Mouse (Mus musculus) splenic B cell, adult 2 months (primary cell): ENCODE results near the gene Carm1.
"Not testable (repeated sequence)": the region's sequence is repeated elsewhere in the genome, so short reads cannot be mapped to it uniquely, and the experiment has no call there.

Experiments
- DNase-seq: peaks from one replicate; pipeline ENCODE4 v3.0.0-alpha.2; 2011; ENCODE audit warnings: low read depth, low spot score
- H3K27me3 ChIP-seq: 2 replicates; pipeline ENCODE4 v1.6.1; 2012; ENCODE audit warnings: mild to moderate bottlenecking, low read length, moderate library complexity, mixed read lengths; ENCODE audit not compliant: control insufficient read depth, poor library complexity, insufficient read depth, severe bottlenecking
- H3K36me3 ChIP-seq: 2 replicates; pipeline ENCODE4 v1.6.1; 2012; ENCODE audit warnings: mild to moderate bottlenecking, low read length, moderate library complexity, mixed read lengths; ENCODE audit not compliant: control insufficient read depth, poor library complexity, insufficient read depth, severe bottlenecking

Carm1 gene

GRCm38 (mm10) chr9:21546789-21547074 lies at the start of gene Carm1:
Carm1 (plus strand) TSS chr9:21546894.
- Histone ChIP-seq H3K36me3 (peaks cover 4% of the 10 kb centered on the region; the same call in 1 of the 2 replicates), H3K27me3 (no peaks in the 10 kb centered on the region)
- DNase-seq = no peak

GRCm38 (mm10) chr9:21497050-21497542 lies 49.6 kb upstream of the Carm1 start:
- DNase-seq = no peak
- peaks cover 18% of the 10 kb centered on the region for H3K36me3 ChIP-seq
- no peaks in the 10 kb centered on the region for H3K27me3 ChIP-seq

DNA sequence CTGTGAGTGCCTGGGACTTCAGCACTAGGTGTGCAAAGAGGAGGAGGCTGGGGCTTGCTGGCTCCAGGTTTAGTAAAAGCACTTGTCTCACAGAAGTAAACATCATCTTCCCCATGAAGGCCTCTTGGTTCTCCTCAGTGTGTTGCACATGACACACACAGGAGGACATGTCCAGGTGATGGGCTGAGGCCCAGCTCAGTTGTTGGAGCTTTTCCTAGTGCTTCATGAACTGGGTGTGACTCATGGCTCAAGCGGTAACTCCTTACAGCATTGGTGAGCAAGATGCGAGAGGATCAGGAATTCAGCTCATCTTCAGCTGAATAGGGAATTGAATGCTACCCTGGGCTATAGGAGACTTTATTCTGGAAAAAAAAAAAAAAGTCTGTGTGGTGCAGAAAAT lies 49.0 kb upstream of the Carm1 start:
- H3K27me3 ChIP-seq = no peaks in the 10 kb centered on the region
- peaks cover 18% of the 10 kb centered on the region for H3K36me3 ChIP-seq
- no peak for DNase-seq

DNA sequence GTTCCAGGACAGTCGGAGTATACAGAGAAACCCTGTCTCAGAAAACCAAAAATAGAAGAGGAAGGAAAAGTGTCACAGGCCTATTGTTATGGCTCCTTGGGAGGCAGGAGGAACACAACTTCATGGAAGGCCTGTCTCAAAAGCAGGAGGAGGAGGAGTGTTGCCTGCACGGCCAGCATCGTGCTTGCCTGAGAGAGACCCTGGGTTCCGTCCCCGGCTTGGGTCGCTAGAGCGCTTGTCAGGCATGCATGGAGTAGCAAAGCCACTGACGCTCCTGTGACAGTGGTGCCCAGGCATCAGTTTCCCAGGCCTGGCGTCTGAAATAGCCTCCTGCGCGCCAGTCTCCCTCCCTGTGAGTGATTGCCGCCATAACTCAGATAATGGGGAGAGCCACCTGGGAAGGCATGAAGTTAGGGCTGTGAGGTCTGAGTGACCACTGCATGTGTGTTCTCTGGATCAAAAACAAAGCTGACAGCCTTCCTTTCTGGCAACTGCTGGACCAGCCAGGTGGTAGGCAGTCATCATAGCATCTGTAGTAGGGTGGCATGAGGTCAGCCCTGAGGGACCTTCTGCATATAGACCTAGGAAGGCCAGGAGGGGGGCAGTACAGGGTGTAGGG lies 48.3 kb upstream of the Carm1 start:
- Histone ChIP-seq H3K27me3 (no peaks in the 10 kb centered on the region), H3K36me3 (peaks cover 18% of the 10 kb centered on the region)
- DNase-seq = no peak

DNA sequence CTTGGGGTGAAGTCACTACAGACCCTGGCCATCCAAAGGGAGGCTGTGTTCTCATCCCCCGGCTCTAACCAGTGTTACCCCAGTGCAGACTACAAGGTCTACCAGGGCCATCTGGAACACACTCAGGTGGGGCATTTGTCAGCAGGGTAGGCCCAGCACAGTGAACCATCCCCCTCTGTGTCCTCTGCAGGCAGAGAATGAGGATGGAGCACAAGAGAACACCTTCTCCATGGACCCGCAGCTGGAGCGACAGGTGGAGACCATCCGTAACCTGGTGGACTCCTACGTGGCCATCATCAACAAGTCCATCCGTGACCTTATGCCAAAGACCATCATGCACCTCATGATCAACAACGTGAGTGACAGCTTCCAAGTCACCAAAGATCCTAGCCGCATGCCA lies 43.3 kb upstream of the Carm1 start:
- DNase-seq = no peak

DNA sequence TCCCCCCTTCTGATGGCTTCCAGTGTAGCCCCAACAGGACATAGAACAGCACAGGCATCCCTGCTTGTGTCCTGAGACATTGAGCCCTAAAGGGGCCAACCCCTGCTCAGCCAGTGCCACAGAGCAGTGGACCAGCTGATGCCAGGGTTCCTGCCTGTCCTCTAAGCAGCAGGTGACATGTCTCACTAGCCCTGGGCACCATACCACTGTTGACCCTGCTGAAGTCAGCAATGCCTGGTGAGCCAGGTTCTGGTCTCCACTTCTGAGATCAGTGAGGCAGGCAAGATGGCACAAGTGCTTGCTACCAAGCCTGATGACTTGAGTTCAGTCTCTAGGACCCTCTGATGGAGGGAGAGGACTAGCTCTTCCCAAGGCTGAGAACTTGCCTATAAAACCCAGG lies 40.9 kb upstream of the Carm1 start:
- Histone ChIP-seq H3K27me3 (no peaks in the 10 kb centered on the region), H3K36me3 (peaks cover 6% of the 10 kb centered on the region)
- no peak for DNase-seq

More for the DNA sequence above, 43.3 kb upstream of the Carm1 start:
- H3K36me3 ChIP-seq = peaks cover 18% of the 10 kb centered on the region
- H3K27me3 ChIP-seq = no peaks in the 10 kb centered on the region

DNA sequence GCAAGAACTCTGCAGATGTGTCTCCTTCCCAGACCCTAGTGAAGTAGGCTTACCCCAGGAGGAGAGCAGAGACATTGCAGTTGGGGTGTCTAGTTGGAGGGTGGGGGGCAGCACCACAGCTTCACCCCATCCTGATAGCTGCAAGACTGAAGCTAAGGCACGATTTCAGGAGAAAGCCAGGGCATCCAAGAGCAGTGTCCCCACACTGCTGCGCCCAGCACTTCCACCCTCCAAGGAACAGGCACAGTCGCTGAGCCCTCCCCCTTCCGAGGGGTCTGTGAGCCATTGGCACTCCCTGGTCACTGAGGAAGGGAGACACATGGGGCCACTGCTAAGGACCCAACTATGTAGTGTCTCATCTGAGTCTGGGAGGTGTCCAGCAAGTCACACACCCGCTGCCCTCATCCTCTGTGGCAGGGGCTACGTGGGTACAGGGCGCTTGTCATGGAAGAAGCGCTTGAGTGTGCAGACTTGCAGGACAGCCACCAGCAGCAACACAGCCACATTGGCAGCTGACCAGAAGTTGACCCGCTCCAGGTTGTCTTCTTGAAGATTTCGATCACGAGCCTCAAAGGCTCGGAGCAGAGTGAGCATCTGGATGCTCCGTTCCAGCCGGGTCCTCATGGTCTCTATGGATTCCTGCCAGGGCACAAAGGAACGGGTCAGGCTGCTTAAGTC lies 38.8 kb upstream of the Carm1 start:
- peaks cover 6% of the 10 kb centered on the region for H3K36me3 ChIP-seq
- no peaks in the 10 kb centered on the region for H3K27me3 ChIP-seq
- no peak for DNase-seq

DNA sequence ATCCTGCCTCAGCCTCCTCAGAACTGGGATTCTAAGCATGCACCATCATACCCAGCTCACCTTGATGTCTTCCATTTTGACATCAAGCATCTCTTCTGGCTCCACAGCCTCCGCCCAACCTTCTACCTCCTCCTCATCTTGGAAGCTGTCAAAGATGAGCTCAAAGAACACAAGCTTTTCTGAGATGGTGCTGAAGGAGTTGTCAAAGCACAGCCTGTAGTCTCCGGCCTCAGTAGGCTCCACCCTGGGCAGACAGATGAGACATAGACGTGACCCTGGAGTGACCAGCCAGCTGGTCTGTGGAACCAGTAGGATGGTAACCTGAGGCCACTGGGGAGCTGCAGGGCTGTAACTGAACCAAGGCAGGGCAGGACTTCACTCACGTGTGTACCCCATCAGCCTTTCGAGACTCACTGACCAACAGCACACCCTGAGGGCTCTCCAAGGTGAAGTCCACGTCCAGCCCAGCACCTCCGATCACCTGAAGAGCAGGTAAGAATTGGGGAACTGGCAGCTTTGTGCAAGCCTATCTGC lies 37.8 kb upstream of the Carm1 start:
- DNase-seq = no peak
- peaks cover 6% of the 10 kb centered on the region for H3K36me3 ChIP-seq

GRCm38 (mm10) chr9:21509772-21510688 lies 36.7 kb upstream of the Carm1 start, which contains the start of gene Tmed1:
Tmed1 (minus strand) TSS chr9:21510252.
- H3K36me3 ChIP-seq = peaks cover 3% of the 10 kb centered on the region
- no peaks in the 10 kb centered on the region for H3K27me3 ChIP-seq
- DNase-seq = peak; percentile 96

More for the DNA sequence above, 37.8 kb upstream of the Carm1 start:
- no peaks in the 10 kb centered on the region for H3K27me3 ChIP-seq

GRCm38 (mm10) chr9:21510689-21511015 lies 36.0 kb upstream of the Carm1 start:
- Histone ChIP-seq H3K27me3 (no peaks in the 10 kb centered on the region), H3K36me3 (peaks cover 3% of the 10 kb centered on the region)
- no peak for DNase-seq

DNA sequence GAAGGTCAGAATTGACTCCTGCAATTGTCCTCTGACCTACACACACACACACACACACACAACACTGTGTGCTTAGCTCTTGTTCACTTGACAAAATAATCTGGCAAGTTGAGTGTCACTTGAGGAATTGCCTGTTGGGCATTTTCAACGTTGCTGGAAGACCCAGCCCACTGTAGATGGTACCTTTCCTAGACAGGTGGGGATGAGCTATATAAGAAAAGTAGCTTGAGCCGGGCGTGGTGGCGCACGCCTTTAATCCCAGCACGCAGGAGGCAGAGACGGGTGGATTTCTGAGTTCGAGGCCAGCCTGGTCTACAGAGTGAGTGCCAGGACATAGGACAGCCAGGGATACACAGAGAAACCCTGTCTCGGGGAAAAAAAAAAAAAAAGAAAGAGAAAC lies 35.6 kb upstream of the Carm1 start:
- no peaks in the 10 kb centered on the region for H3K27me3 ChIP-seq
- peaks cover 3% of the 10 kb centered on the region for H3K36me3 ChIP-seq
- no peak for DNase-seq

DNA sequence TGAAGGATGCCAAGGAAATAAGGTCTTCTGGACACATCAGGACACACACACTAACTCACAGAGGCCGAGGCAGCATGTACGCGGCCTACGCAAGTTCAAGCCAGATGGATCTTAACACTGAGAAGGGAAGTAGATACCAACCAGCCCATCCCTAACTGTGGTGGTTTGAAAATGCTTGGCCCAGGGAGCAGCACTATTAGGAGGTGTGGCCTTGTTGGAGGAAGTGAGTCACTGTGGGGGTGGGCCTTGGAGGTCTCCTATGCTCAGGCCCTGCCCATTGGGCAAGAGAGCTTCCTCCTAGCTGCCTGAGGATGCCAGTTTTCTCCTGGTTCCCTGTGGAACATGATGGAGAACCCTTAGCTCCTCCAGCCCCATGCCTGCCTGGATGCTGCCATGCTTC lies 33.2 kb upstream of the Carm1 start:
- no peaks in the 10 kb centered on the region for H3K36me3 ChIP-seq
- DNase-seq = no peak
- H3K27me3 ChIP-seq = no peaks in the 10 kb centered on the region

DNA sequence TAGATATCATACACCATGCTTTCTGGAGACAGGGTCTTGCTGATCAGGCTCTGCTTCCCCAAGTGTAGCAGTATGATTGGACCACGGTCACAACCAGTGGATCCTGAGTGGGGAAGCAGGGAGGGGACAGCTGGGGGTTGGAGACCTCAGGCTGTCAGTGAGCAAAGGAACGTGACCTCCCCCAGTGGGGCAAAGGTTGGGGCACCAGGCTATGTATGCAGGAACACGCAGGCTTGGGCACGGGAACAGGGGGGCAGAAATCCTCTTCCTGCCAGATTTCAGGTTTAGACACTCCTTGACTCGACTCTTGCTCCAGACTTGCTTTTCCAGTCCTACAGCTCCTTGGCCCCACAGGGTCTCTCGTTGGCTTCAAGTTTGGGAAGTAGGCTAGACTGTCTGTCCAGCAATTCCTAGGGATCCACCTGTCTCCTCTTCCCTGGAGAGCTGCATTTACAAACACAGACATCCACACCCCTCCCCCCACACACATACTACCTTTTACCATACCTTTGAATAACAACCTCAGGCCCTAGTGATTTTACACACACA lies 28.7 kb upstream of the Carm1 start:
- DNase-seq = no peak
- Histone ChIP-seq H3K36me3 (no peaks in the 10 kb centered on the region), H3K27me3 (no peaks in the 10 kb centered on the region)

DNA sequence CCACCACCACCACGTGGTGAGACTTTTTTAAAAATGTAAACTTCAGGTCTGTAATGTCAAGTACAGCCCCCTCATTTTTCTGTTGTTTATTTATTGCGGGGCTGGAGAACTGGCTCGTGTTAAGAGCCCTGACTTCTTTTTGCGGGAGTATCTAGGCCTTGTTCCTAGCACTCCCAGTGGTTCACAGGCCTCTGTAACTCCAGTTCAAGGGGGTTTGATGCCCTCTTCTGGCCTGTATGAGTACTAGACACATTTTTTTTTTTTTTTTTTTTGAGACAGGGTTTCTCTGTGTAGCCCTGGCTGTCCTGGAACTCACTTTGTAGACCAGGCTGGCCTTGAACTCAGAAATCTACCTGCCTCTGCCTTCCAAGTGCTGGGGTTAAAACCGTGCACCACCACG lies 28.0 kb upstream of the Carm1 start:
- not testable (repeated sequence) for H3K36me3 ChIP-seq, H3K27me3 ChIP-seq, DNase-seq
